Mouse (Mus musculus): Measurements from ENCODE around the gene Rpl27a.

- no peak for TF ChIP-seq CTCF (IDR thresholded peaks at IDR 0.05; ENCODE audit: control insufficient read depth, insufficient read depth, insufficient read length)
- no peak for TF ChIP-seq USF1 (IDR thresholded peaks at IDR 0.05; ENCODE audit: low read depth)
Observed at GRCm38 (mm10) chr7:109566327-109566726, 47.4 kb downstream of the Rpl27a start.
